Mouse (Mus musculus) neural tube, embryonic 12.5 days (tissue): ENCODE results near the gene Prr11. TPM values are rescaled to one million over a fixed set of nuclear protein-coding genes. Genes with fewer than 3 reads are reported as not detected.
A peak's percentile ranks its signal among the peaks of the same experiment; 100 is the strongest.

Experiments
- microRNA counts: library from miRNA; unstranded; fragments of <30 nt; microRNA quantifications from one replicate; lab custom pipeline; 2017
- microRNA-seq: library from miRNA; unstranded; fragments of <30 nt; microRNA quantifications from one replicate; pipeline ENCODE4, GENCODE M21; 2017
- polyA plus RNA-seq: library from polyadenylated mRNA; unstranded; fragments of >200 nt; fragmentation: Nextera tagmentation; extraction: Ambion mirVana; gene quantifications from 2 replicates; pipeline ENCODE4 v1.2.1, GENCODE M21; 2016

Prr11 gene
- polyA plus RNA-seq, 1 experiment from 2014 or later, result 8.5 TPM

MicroRNAs within 50 kb of the gene (microRNA counts, 519-probe panel; counts per million panel counts)
- 7,558 counts per million, percentile 96 among the panel's probes with 10 or more counts for microRNA mmu-miR-301a (lab: Ali Mortazavi, UCI)

Small RNAs within 50 kb of the gene (microRNA-seq; reads per million reads assigned to microRNA genes)
- gene Mir301, result 1,545 reads per million, percentile 83 among the genes with 10 or more reads in this experiment

Other genes starting within 250 kb of the Prr11 start
- 6.3 and 6.6 TPM in 2 replicates for gene Ypel2, start 115.0 kb downstream of the Prr11 start, polyA plus RNA-seq
- 148 and 158 TPM in 2 replicates for gene Gdpd1, start 34.6 kb downstream of the Prr11 start, polyA plus RNA-seq
- gene Smg8, start 21.9 kb downstream of the Prr11 start, polyA plus RNA-seq, result 23.9 and 27.0 TPM in 2 replicates
- gene Ska2, start 526 bp upstream of the Prr11 start, polyA plus RNA-seq, result 74.1 and 75.9 TPM in 2 replicates
- 79.1 and 82.8 TPM in 2 replicates for gene Trim37, start 18.4 kb upstream of the Prr11 start, polyA plus RNA-seq